Mouse (Mus musculus) midbrain, embryonic 16.5 days (tissue): ENCODE results near the gene Pgam5. TPM values are rescaled to one million over a fixed set of nuclear protein-coding genes. Genes with fewer than 3 reads are reported as not detected.

ENCODE experiments used
- ATAC-seq: fragments of 200-750 bp; cut with Nextera tagmentation; 2 replicates; pipeline ENCODE4 v1.8.0; 2017; ENCODE audit warnings: moderate TSS enrichment
- H3K27ac ChIP-seq: fragments of 300-500 bp; sonication (generic); 2 replicates; pipeline ENCODE4 v1.5.1; 2014; ENCODE audit warnings: mild to moderate bottlenecking, low read length, mixed read lengths
- H3K27me3 ChIP-seq: fragments of 300-500 bp; sonication (generic); 2 replicates; pipeline ENCODE4 v1.6.1; 2014; ENCODE audit warnings: low read depth, low read length, mixed read lengths; ENCODE audit not compliant: control insufficient read depth, insufficient read depth
- H3K36me3 ChIP-seq: fragments of 300-500 bp; sonication (generic); 2 replicates; pipeline ENCODE4 v1.6.1; 2014; ENCODE audit warnings: mild to moderate bottlenecking, low read length, moderate library complexity, mixed read lengths; ENCODE audit not compliant: control insufficient read depth, insufficient read depth
- H3K4me1 ChIP-seq: fragments of 300-500 bp; sonication (generic); 2 replicates; pipeline ENCODE4 v1.6.1; 2014; ENCODE audit warnings: mild to moderate bottlenecking, low read length, mixed read lengths; ENCODE audit not compliant: control insufficient read depth, insufficient read depth
- H3K4me2 ChIP-seq: fragments of 300-500 bp; sonication (generic); 2 replicates; pipeline ENCODE4 v1.6.1; 2014; ENCODE audit warnings: mild to moderate bottlenecking, low read length, mixed read lengths
- H3K4me3 ChIP-seq: fragments of 300-500 bp; sonication (generic); 2 replicates; pipeline ENCODE4 v1.5.1; 2014; ENCODE audit warnings: low read depth, mild to moderate bottlenecking, low read length, moderate library complexity, mixed read lengths
- H3K9ac ChIP-seq: fragments of 300-500 bp; sonication (generic); 2 replicates; pipeline ENCODE4 v1.6.1; 2014; ENCODE audit warnings: low read depth, low read length, mixed read lengths
- H3K9me3 ChIP-seq: fragments of 300-500 bp; sonication (generic); replicated peaks from 2 replicates; pipeline ENCODE4 v1.6.1; 2014; ENCODE audit warnings: mild to moderate bottlenecking, low read length, mixed read lengths; ENCODE audit not compliant: control insufficient read depth, poor library complexity, severe bottlenecking
- WGBS: fragments of 180-500 bp; shearing (Covaris S2); extraction: QIAGEN DNeasy Blood & Tissue Kit; methylation state at CpG from one replicate; pipeline ENCODE4 v1.1.7; 2014; 5-methylcytosine and 5-hydroxymethylcytosine counted together
- polyA plus RNA-seq: library from polyadenylated mRNA; unstranded; fragments of >200 nt; fragmentation: Nextera tagmentation; extraction: Ambion mirVana; gene quantifications from 2 replicates; pipeline ENCODE4 v1.2.1, GENCODE M21; 2015

Gene Pgam5
- polyA plus RNA-seq, 1 experiment from 2014 or later, result 105 TPM

GRCm38 (mm10) chr5:110266941-110267340 lies 2.8 kb downstream of the Pgam5 start:
- ATAC-seq, result no peak
- Histone ChIP-seq H3K9me3 (no peaks in the 10 kb centered on the region), H3K9ac (no peak overlapping the region), H3K4me3 (no peak overlapping the region), H3K4me1 (peaks cover 12% of the 10 kb centered on the region), H3K27ac (no peak overlapping the region), H3K27me3 (no peaks in the 10 kb centered on the region), H3K4me2 (no peak overlapping the region), H3K36me3 (peaks cover 15% of the 10 kb centered on the region)
- WGBS, result 93% methylated on average over 4 of the region's 4 CpGs

- Histone ChIP-seq H3K4me2 (no peak overlapping the region), H3K4me1 (no peaks in the 10 kb centered on the region), H3K9ac (no peak overlapping the region), H3K27ac (no peak overlapping the region), H3K36me3 (peaks cover 63% of the 10 kb centered on the region), H3K9me3 (no peaks in the 10 kb centered on the region), H3K4me3 (no peak overlapping the region), H3K27me3 (no peaks in the 10 kb centered on the region)
- 86% methylated on average over 2 of the region's 2 CpGs for WGBS
- ATAC-seq, result no peak
These were observed 25.6 kb downstream of the Pgam5 start for GRCm38 (mm10) chr5:110244091-110244490.

DNA sequence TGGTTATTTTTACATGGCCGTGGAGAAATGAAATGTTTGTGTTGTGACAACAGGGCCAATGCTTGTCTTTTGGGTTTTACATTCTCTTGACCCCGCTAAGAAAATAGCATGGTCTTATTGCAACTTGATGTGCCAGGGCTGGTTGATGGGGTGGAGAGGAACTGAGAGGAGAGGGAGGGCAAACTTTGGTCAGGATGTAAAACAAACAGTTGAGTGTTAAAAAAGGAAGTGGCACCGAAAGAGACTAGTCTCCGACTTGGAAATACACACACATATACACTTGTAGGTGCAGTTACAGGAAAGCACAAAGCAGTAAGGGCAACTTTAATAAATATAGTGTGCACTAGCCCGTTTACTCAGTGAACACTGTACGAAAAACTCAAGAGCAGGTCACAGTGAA lies 37.4 kb downstream of the Pgam5 start:
- peaks cover 21% of the 10 kb centered on the region for H3K4me1 ChIP-seq
- ATAC-seq, result no peak
- H3K27me3 ChIP-seq, result no peaks in the 10 kb centered on the region
- no peak overlapping the region for H3K4me3 ChIP-seq
- H3K27ac ChIP-seq, result no peak overlapping the region
- H3K9ac ChIP-seq, result no peak overlapping the region
- peaks cover 8% of the 10 kb centered on the region for H3K36me3 ChIP-seq
- H3K4me2 ChIP-seq, result peak overlapping the region; percentile 73
- 93% methylated on average over 6 of the region's 6 CpGs for WGBS
- no peaks in the 10 kb centered on the region for H3K9me3 ChIP-seq

- Histone ChIP-seq H3K9ac (peak overlapping the region; percentile 87), H3K4me1 (peaks cover 21% of the 10 kb centered on the region), H3K4me2 (peak overlapping the region; percentile 73), H3K27ac (no peak overlapping the region), H3K27me3 (no peaks in the 10 kb centered on the region), H3K9me3 (no peaks in the 10 kb centered on the region), H3K4me3 (peak overlapping the region; percentile 57), H3K36me3 (peaks cover 8% of the 10 kb centered on the region)
- no peak for ATAC-seq
- WGBS, result 44% methylated on average over 13 of the region's 13 CpGs
These were observed 38.1 kb downstream of the Pgam5 start for GRCm38 (mm10) chr5:110231638-110232037.

- WGBS, result under 1% methylated on average over 76 of the region's 81 CpGs
- H3K9ac ChIP-seq, result peak within 1 kb of the TSS; percentile 87
- no peaks in the 10 kb centered on the region for H3K27me3 ChIP-seq
- H3K4me1 ChIP-seq, result peaks cover 21% of the 10 kb centered on the region
- H3K27ac ChIP-seq, result peak within 1 kb of the TSS; percentile 90
- peak; percentile 96 for ATAC-seq
- peaks cover 5% of the 10 kb centered on the region; the same call in 1 of the 2 replicates for H3K36me3 ChIP-seq
- peak within 1 kb of the TSS; percentile 57 for H3K4me3 ChIP-seq
- H3K4me2 ChIP-seq, result peak within 1 kb of the TSS; percentile 73
- no peaks in the 10 kb centered on the region for H3K9me3 ChIP-seq
These were observed 38.8 kb downstream of the Pgam5 start, which contains the start of gene Ankle2 for GRCm38 (mm10) chr5:110230780-110231461. Gene Ankle2 (plus strand): TSS chr5:110231004.

GRCm38 (mm10) chr5:110230401-110230779 lies 39.3 kb downstream of the Pgam5 start:
- H3K4me2 ChIP-seq, result peak overlapping the region; percentile 73

GRCm38 (mm10) chr5:110227336-110227883 lies 42.3 kb downstream of the Pgam5 start:
- Histone ChIP-seq H3K4me3 (no peak overlapping the region), H3K27me3 (no peaks in the 10 kb centered on the region), H3K27ac (no peak overlapping the region), H3K36me3 (peaks cover 6% of the 10 kb centered on the region; the same call in 1 of the 2 replicates), H3K9ac (no peak overlapping the region), H3K4me2 (no peak overlapping the region), H3K9me3 (no peaks in the 10 kb centered on the region), H3K4me1 (peaks cover 15% of the 10 kb centered on the region)
- WGBS, result 56% methylated on average over 1 of the region's 1 CpGs
- ATAC-seq, result no peak

More at GRCm38 (mm10) chr5:110230401-110230779, 39.3 kb downstream of the Pgam5 start:
- Histone ChIP-seq H3K9me3 (no peaks in the 10 kb centered on the region), H3K4me3 (peak overlapping the region; percentile 57), H3K27me3 (no peaks in the 10 kb centered on the region), H3K4me1 (peaks cover 21% of the 10 kb centered on the region), H3K36me3 (peaks cover 5% of the 10 kb centered on the region; the same call in 1 of the 2 replicates), H3K9ac (peak overlapping the region; percentile 87), H3K27ac (peak overlapping the region; percentile 90)
- 8% methylated on average over 8 of the region's 8 CpGs for WGBS
- ATAC-seq, result peak; percentile 31

- Histone ChIP-seq H3K4me2 (no peak overlapping the region), H3K27ac (no peak overlapping the region), H3K4me1 (peaks cover 3% of the 10 kb centered on the region), H3K4me3 (no peak overlapping the region), H3K27me3 (no peaks in the 10 kb centered on the region), H3K9ac (no peak overlapping the region), H3K9me3 (no peaks in the 10 kb centered on the region), H3K36me3 (peaks cover 23% of the 10 kb centered on the region)
- no peak for ATAC-seq
- WGBS, result 82% methylated on average over 3 of the region's 3 CpGs
These were observed 44.7 kb downstream of the Pgam5 start for GRCm38 (mm10) chr5:110225056-110225455.

DNA sequence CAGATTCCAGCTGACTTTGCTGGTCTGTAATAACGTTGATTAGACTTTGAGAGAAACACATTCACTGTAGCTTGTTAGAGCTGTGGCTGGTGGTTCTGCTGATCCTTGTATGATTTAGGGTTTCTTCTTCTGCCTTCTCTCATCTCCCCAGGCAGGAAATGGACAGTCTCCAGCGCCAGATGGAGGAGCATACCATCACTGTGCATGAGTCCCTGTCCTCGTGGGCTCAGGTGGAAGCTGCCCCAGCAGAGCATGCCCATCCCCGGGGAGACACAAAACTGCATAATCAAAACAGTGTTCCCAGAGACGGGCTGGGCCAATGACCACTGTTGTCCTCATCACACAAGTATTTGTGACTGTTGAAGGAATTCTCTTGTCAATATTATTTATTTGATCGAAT lies 47.0 kb downstream of the Pgam5 start:
- Histone ChIP-seq H3K27ac (no peak overlapping the region), H3K4me1 (no peaks in the 10 kb centered on the region), H3K9ac (no peak overlapping the region), H3K27me3 (no peaks in the 10 kb centered on the region), H3K4me2 (no peak overlapping the region), H3K36me3 (peaks cover 32% of the 10 kb centered on the region), H3K4me3 (no peak overlapping the region), H3K9me3 (no peaks in the 10 kb centered on the region)
- WGBS, result 86% methylated on average over 6 of the region's 6 CpGs
- no peak for ATAC-seq
